Mouse (Mus musculus): ENCODE results near the gene Slc13a3. TPM values are rescaled to one million over a fixed set of nuclear protein-coding genes. Genes with fewer than 3 reads are reported as not detected.

Slc13a3 gene
- polyA plus RNA-seq, 1 experiment from 2014 or later = 5.4 TPM

- H3K9ac ChIP-seq (replicated peaks) = no peak overlapping the region
- 61% methylated on average over 15 of the region's 15 CpGs for WGBS
- no peak overlapping the region for H3K4me2 ChIP-seq (replicated peaks)
- H3K4me1 ChIP-seq = peaks cover 21% of the 10 kb centered on the region
- H3K27ac ChIP-seq (replicated peaks) = no peak overlapping the region
- no peaks in the 10 kb centered on the region for H3K36me3 ChIP-seq
- H3K27me3 ChIP-seq = no peaks in the 10 kb centered on the region
- ATAC-seq (replicated peaks) = no peak
- no peak overlapping the region for H3K4me3 ChIP-seq
- no peaks in the 10 kb centered on the region for H3K9me3 ChIP-seq
Measured at GRCm38 (mm10) chr2:165398164-165398785, 74.8 kb downstream of the Slc13a3 start.

GRCm38 (mm10) chr2:165397502-165398163 lies 75.4 kb downstream of the Slc13a3 start:
- WGBS = 66% methylated on average over 23 of the region's 23 CpGs
- Histone ChIP-seq H3K27ac (replicated peaks) (0 out of 2 replicates have a peak overlapping the region, but pooled peaks have one; percentile 27), H3K4me1 (peaks cover 21% of the 10 kb centered on the region), H3K4me3 (no peak overlapping the region), H3K9ac (replicated peaks) (no peak overlapping the region), H3K27me3 (no peaks in the 10 kb centered on the region), H3K36me3 (no peaks in the 10 kb centered on the region), H3K9me3 (no peaks in the 10 kb centered on the region), H3K4me2 (replicated peaks) (no peak overlapping the region)
- ATAC-seq (replicated peaks) = no peak

DNA sequence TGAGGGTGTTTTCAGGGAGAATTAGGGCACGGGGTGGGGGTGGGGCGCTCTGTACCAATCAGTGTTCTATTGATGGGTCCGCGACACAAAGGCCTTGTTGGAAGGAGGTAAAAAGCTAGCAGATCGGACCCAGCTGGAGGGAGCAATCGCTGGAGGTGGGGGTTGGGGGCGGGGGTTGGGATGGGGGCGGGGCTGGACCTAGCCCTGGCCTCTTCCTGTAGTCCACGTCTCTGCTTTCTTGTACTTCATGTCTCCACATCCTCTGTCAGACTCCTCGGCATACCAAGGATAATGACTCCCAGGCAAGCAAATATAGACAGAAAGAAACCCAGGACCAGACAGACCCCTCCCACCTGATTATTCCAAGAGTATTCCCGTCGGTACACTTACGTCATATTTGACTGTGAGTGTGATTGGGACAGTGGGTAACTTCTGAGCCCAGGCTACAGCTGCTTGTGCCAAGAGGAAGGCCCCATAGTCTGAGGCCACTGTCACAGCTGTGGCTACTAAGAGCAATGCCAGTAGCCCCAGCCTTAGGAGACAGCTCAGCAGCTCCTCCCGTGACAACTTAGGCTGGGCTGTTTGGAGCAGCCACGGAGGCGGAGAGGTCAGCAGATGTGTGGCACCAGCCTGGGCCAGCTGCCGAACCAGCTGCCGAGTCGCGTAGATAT lies 76.1 kb downstream of the Slc13a3 start:
- Histone ChIP-seq H3K27ac (replicated peaks) (no peak overlapping the region), H3K36me3 (no peaks in the 10 kb centered on the region), H3K4me2 (replicated peaks) (no peak overlapping the region), H3K9ac (replicated peaks) (no peak overlapping the region), H3K27me3 (no peaks in the 10 kb centered on the region), H3K9me3 (no peaks in the 10 kb centered on the region), H3K4me3 (no peak overlapping the region), H3K4me1 (peaks cover 21% of the 10 kb centered on the region)
- ATAC-seq (replicated peaks) = no peak
- 41% methylated on average over 20 of the region's 20 CpGs for WGBS

- no peak overlapping the region for H3K27ac ChIP-seq (replicated peaks)
- peaks cover 11% of the 10 kb centered on the region; the same call in 1 of the 2 replicates for H3K4me1 ChIP-seq
- ATAC-seq (replicated peaks) = no peak
- no peak overlapping the region for H3K4me2 ChIP-seq (replicated peaks)
- H3K9me3 ChIP-seq = no peaks in the 10 kb centered on the region
- WGBS = 85% methylated on average over 4 of the region's 4 CpGs
- no peak overlapping the region for H3K4me3 ChIP-seq
- no peak overlapping the region for H3K9ac ChIP-seq (replicated peaks)
- no peaks in the 10 kb centered on the region for H3K27me3 ChIP-seq
- no peaks in the 10 kb centered on the region for H3K36me3 ChIP-seq
Measured at GRCm38 (mm10) chr2:165392156-165392555, 80.9 kb downstream of the Slc13a3 start.

DNA sequence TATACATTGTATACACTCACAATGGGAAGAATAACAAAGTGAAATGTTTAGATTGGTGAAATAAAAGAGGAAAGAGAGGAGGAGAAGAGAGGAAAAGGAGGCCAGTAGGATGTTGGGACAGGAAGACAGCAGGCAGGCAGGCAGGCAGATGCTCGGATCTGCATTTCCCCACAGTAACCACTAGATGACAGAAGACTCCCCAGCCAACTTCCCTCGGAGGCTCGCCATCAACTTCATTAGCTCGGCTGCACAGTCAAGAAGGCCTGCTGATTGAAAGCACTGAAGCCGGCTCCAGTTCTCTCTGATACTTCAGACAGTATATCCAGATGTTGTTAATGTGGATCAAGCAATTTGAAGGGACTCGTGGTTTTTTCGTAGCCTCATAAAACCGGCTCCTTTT lies 81.5 kb downstream of the Slc13a3 start:
- Histone ChIP-seq H3K36me3 (peaks cover under 1% of the 10 kb centered on the region; the same call in 1 of the 2 replicates), H3K4me1 (peaks cover 11% of the 10 kb centered on the region), H3K4me2 (replicated peaks) (no peak overlapping the region), H3K4me3 (no peak overlapping the region), H3K27me3 (no peaks in the 10 kb centered on the region), H3K9me3 (no peaks in the 10 kb centered on the region), H3K9ac (replicated peaks) (no peak overlapping the region), H3K27ac (replicated peaks) (no peak overlapping the region)
- WGBS = 16% methylated on average over 8 of the region's 8 CpGs
- no peak for ATAC-seq (replicated peaks)

DNA sequence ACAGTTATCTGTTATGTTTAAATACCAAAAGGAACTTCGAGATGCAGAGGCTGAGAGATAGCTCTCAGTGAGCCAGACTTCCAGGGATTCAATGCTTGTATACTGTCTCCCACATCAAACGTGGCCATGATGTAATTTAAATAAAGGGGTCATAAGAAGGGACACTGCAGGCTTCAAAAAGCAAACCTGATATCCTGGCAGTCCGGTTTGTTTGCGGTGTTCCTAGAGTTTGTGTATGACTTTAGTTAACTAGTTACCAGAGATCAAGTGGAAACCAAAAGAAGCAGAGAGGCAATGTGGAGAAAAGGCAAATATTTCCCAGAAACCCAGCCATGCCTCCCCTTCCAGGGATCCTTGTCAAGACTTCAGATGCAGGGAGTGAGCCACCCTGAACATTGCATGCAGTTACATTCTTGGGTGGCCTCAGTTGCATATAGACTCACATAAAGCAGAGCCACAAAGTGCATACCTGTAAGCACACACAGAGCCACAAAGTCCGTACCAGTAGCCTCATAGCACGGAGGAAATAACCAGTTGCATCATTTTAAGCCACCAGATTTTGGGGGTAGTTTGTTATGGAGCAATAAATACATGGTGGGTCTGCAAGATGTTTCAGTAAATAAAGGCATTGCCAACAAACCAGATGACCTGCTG lies 83.6 kb downstream of the Slc13a3 start:
- H3K4me3 ChIP-seq = no peak overlapping the region
- no peaks in the 10 kb centered on the region for H3K9me3 ChIP-seq
- no peak overlapping the region for H3K27ac ChIP-seq (replicated peaks)
- peaks cover 21% of the 10 kb centered on the region for H3K4me1 ChIP-seq
- peaks cover 20% of the 10 kb centered on the region for H3K36me3 ChIP-seq
- no peak overlapping the region for H3K4me2 ChIP-seq (replicated peaks)
- WGBS = 84% methylated on average over 6 of the region's 6 CpGs
- no peak for ATAC-seq (replicated peaks)
- H3K9ac ChIP-seq (replicated peaks) = no peak overlapping the region
- no peaks in the 10 kb centered on the region for H3K27me3 ChIP-seq

DNA sequence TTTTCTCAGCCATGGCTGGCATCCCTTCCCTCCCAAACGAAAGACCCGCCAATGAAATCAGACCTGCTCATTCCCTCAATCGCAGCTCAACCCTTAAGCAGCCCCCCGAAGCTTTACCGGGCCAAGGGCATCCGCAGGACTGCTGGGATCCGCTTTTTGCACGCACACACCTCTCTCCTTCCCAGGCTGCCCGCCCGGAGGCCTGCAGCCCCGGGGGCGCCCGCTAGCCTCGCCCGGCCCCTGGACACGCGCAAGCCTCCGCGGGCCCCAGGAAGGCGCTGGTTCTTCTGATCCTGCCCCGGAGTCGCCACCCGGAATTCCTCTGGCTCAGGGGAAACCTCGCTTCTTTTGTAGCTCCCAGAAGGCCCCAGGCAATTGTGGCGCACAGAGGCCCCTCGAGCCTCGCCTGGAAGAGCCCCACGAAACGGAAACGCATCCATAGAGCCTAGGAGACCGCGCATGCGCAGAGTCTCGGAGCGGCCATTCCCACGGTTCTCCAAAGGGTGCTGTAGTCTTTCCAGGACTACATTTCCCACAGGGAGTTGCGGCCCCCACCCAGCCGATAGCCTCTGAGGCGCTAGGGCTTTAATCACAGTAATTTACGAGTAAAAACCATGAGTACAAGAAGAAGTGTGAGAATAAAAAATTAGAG lies 85.1 kb downstream of the Slc13a3 start, which contains the start of gene Zfp334:
TSS of gene Zfp334 (minus strand) at position 416 of the 652 bp plus-strand sequence.
- WGBS = under 1% methylated on average over 40 of the region's 40 CpGs
- H3K4me2 ChIP-seq (replicated peaks) = peak within 1 kb of the TSS; percentile 67
- peaks cover 35% of the 10 kb centered on the region for H3K36me3 ChIP-seq

DNA sequence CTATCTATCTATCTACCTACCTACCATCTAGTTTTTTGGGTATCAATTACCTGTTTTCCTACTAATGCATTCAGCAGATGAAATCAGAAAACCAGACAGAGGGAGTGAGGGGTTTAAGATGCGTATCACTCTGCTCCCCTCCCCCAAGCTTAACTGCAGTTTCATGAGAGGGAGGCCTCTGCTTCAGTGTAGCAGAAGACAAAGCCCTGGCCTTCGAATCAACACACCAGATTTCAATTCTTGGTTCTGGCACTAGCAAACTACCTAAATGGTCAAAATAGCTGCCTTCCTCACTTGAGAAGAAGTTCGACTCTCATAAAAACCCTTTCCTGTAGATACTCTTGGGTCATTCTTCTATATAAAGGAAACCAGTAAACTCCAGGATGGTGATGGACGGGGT lies 85.7 kb downstream of the Slc13a3 start:
- WGBS = 3% methylated on average over 4 of the region's 4 CpGs

More for the DNA sequence above, 85.1 kb downstream of the Slc13a3 start, which contains the start of gene Zfp334:
- ATAC-seq (replicated peaks) = peak; percentile 97
- no peaks in the 10 kb centered on the region for H3K27me3 ChIP-seq
- peak within 1 kb of the TSS; percentile 96 for H3K27ac ChIP-seq (replicated peaks)
- peak within 1 kb of the TSS; percentile 94 for H3K9ac ChIP-seq (replicated peaks)
- peaks cover 21% of the 10 kb centered on the region for H3K4me1 ChIP-seq
- peak within 1 kb of the TSS; percentile 83 for H3K4me3 ChIP-seq
- H3K9me3 ChIP-seq = no peaks in the 10 kb centered on the region

DNA sequence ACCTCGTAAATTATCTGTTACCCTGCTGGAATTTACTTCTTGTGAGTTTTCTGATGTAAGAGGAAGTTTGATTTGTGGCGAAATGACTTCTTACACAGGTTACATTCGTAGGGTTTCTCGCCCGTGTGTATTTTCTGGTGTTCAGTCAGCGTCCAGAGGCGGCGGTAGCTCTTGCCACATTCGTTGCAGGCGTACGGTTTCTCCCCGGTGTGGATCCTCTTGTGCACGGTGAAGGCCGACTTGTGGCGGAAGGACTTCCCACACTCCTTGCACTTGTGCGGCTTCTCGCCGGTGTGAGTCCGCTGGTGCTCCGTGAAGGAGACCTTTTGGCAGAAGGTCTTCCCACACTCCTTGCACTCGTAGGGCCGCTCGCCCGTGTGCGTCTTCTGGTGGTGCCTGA lies 93.0 kb downstream of the Slc13a3 start:
- Histone ChIP-seq H3K9me3 (no peaks in the 10 kb centered on the region), H3K27ac (replicated peaks) (no peak overlapping the region), H3K4me1 (peaks cover 11% of the 10 kb centered on the region), H3K27me3 (no peaks in the 10 kb centered on the region), H3K4me2 (replicated peaks) (no peak overlapping the region), H3K9ac (replicated peaks) (no peak overlapping the region), H3K36me3 (peaks cover 90% of the 10 kb centered on the region), H3K4me3 (no peak overlapping the region)
- 97% methylated on average over 25 of the region's 25 CpGs for WGBS
- ATAC-seq (replicated peaks) = no peak

More for the DNA sequence above, 85.7 kb downstream of the Slc13a3 start:
- H3K27ac ChIP-seq (replicated peaks) = peak overlapping the region; percentile 96
- no peaks in the 10 kb centered on the region for H3K9me3 ChIP-seq
- H3K4me2 ChIP-seq (replicated peaks) = peak overlapping the region; percentile 67
- ATAC-seq (replicated peaks) = no peak
- H3K27me3 ChIP-seq = no peaks in the 10 kb centered on the region
- H3K9ac ChIP-seq (replicated peaks) = peak overlapping the region; percentile 94
- peaks cover 41% of the 10 kb centered on the region for H3K36me3 ChIP-seq
- H3K4me1 ChIP-seq = peaks cover 21% of the 10 kb centered on the region
- peak overlapping the region; percentile 83 for H3K4me3 ChIP-seq

- Histone ChIP-seq H3K4me1 (peaks cover 21% of the 10 kb centered on the region), H3K4me2 (replicated peaks) (no peak overlapping the region), H3K36me3 (peaks cover 56% of the 10 kb centered on the region), H3K9ac (replicated peaks) (no peak overlapping the region), H3K4me3 (no peak overlapping the region), H3K27ac (replicated peaks) (no peak overlapping the region), H3K9me3 (no peaks in the 10 kb centered on the region), H3K27me3 (no peaks in the 10 kb centered on the region)
- 68% methylated on average over 4 of the region's 4 CpGs for WGBS
- no peak for ATAC-seq (replicated peaks)
Measured at GRCm38 (mm10) chr2:165376001-165376400, 97.0 kb downstream of the Slc13a3 start.

- Histone ChIP-seq H3K4me1 (peaks cover 21% of the 10 kb centered on the region), H3K9ac (replicated peaks) (no peak overlapping the region), H3K9me3 (no peaks in the 10 kb centered on the region), H3K36me3 (peaks cover 51% of the 10 kb centered on the region), H3K27me3 (no peaks in the 10 kb centered on the region), H3K4me3 (no peak overlapping the region), H3K4me2 (replicated peaks) (no peak overlapping the region), H3K27ac (replicated peaks) (no peak overlapping the region)
- ATAC-seq (replicated peaks) = no peak
- 75% methylated on average over 5 of the region's 5 CpGs for WGBS
Measured at GRCm38 (mm10) chr2:165375478-165375877, 97.6 kb downstream of the Slc13a3 start.
